Mouse (Mus musculus) midbrain, postnatal 0 days (tissue): ENCODE measurements at regions not wholly inside any gene's neighbourhood (a gene's known extent, or its start where the extent isn't known, plus 50 kb on each side); places are given as distances from the start of the nearest gene placed in this dataset.

Experiments used
- ATAC-seq: fragments of 200-750 bp; cut with Nextera tagmentation; 2 replicates; pipeline ENCODE4 v1.8.0; 2017; ENCODE audit warnings: moderate number of reproducible peaks, mild to moderate bottlenecking, moderate TSS enrichment, moderate library complexity; ENCODE audit not compliant: low FRiP score
- DNase-seq: peaks from one replicate; pipeline ENCODE4 v3.0.0-alpha.2; 2015; ENCODE audit warnings: low spot score
- H3K27ac ChIP-seq: fragments of 300-500 bp; sonication (generic); 2 replicates; pipeline ENCODE4 v1.5.1; 2014; ENCODE audit warnings: low read depth, mild to moderate bottlenecking, low read length, mixed read lengths
- H3K27me3 ChIP-seq: fragments of 300-500 bp; sonication (generic); 2 replicates; pipeline ENCODE4 v1.6.1; 2014; ENCODE audit warnings: low read length, control low read depth, mixed read lengths; ENCODE audit not compliant: insufficient read depth
- H3K36me3 ChIP-seq: fragments of 300-500 bp; sonication (generic); 2 replicates; pipeline ENCODE4 v1.6.1; 2014; ENCODE audit warnings: low read length, control low read depth, mixed read lengths; ENCODE audit not compliant: insufficient read depth
- H3K4me1 ChIP-seq: fragments of 300-500 bp; sonication (generic); 2 replicates; pipeline ENCODE4 v1.6.1; 2014; ENCODE audit warnings: mild to moderate bottlenecking, control low read depth, antibody characterized with exemption, low read length, mixed read lengths; ENCODE audit not compliant: insufficient read depth
- H3K4me2 ChIP-seq: fragments of 300-500 bp; sonication (generic); 2 replicates; pipeline ENCODE4 v1.6.1; 2014; ENCODE audit warnings: low read depth, mild to moderate bottlenecking, low read length, mixed read lengths; ENCODE audit not compliant: poor library complexity, severe bottlenecking
- H3K4me3 ChIP-seq: fragments of 300-500 bp; sonication (generic); 2 replicates; pipeline ENCODE4 v1.5.1; 2014; ENCODE audit warnings: low read depth, mild to moderate bottlenecking, low read length, moderate library complexity
- H3K9ac ChIP-seq: fragments of 300-500 bp; sonication (generic); replicated peaks from 2 replicates; pipeline ENCODE4 v1.6.1; 2014; ENCODE audit warnings: mild to moderate bottlenecking, low read length, moderate library complexity, mixed read lengths; ENCODE audit not compliant: poor library complexity, severe bottlenecking
- H3K9me3 ChIP-seq: fragments of 300-500 bp; sonication (generic); 2 replicates; pipeline ENCODE4 v1.6.1; 2016; ENCODE audit warnings: low read length, control low read depth
- CTCF ChIP-seq: IDR thresholded peaks from 2 replicates; pipeline ENCODE4 v1.5.1; 2016; ENCODE audit warnings: antibody characterized with exemption, mild to moderate bottlenecking
- WGBS: fragments of 180-500 bp; shearing (Covaris S2); extraction: QIAGEN DNeasy Blood & Tissue Kit; methylation state at CpG from one replicate; pipeline ENCODE4 v1.1.7; 2014; 5-methylcytosine and 5-hydroxymethylcytosine counted together

- H3K27ac ChIP-seq = no peak overlapping the region
- no peak overlapping the region for H3K4me3 ChIP-seq
- H3K9ac ChIP-seq = no peak overlapping the region
- TF ChIP-seq CTCF = no peak
- no peaks in the 10 kb centered on the region for H3K36me3 ChIP-seq
- no peak for ATAC-seq
- 90% methylated on average over 3 of the region's 3 CpGs for WGBS
- H3K4me1 ChIP-seq = no peaks in the 10 kb centered on the region
- no peaks in the 10 kb centered on the region for H3K9me3 ChIP-seq
- no peaks in the 10 kb centered on the region for H3K27me3 ChIP-seq
- no peak overlapping the region for H3K4me2 ChIP-seq
- DNase-seq = no peak
These were observed 59.9 kb upstream of the Gas1 start for GRCm38 (mm10) chr13:60237091-60237490.

GRCm38 (mm10) chr13:60242447-60243109, 65.4 kb upstream of the Gas1 start:
- ATAC-seq (no peak), DNase-seq (peak; percentile 15)
- Histone ChIP-seq H3K27ac (no peak overlapping the region), H3K9me3 (no peaks in the 10 kb centered on the region), H3K4me2 (no peak overlapping the region), H3K9ac (no peak overlapping the region), H3K27me3 (no peaks in the 10 kb centered on the region), H3K36me3 (no peaks in the 10 kb centered on the region), H3K4me3 (no peak overlapping the region), H3K4me1 (no peaks in the 10 kb centered on the region)
- 54% methylated on average over 8 of the region's 8 CpGs for WGBS
- no peak for TF ChIP-seq CTCF

- Histone ChIP-seq H3K4me1 (no peaks in the 10 kb centered on the region), H3K9ac (no peak overlapping the region), H3K4me2 (no peak overlapping the region), H3K4me3 (no peak overlapping the region), H3K27me3 (no peaks in the 10 kb centered on the region), H3K9me3 (no peaks in the 10 kb centered on the region), H3K27ac (no peak overlapping the region), H3K36me3 (no peaks in the 10 kb centered on the region)
- no peak for TF ChIP-seq CTCF
- 51% methylated on average over 4 of the region's 4 CpGs for WGBS
- DNase-seq (no peak), ATAC-seq (no peak)
These were observed 65.9 kb upstream of the Gas1 start for GRCm38 (mm10) chr13:60243110-60243481.

GRCm38 (mm10) chr13:60255162-60255561, 78.0 kb upstream of the Gas1 start:
- Histone ChIP-seq H3K4me3 (no peak overlapping the region), H3K27me3 (no peaks in the 10 kb centered on the region), H3K27ac (no peak overlapping the region), H3K36me3 (no peaks in the 10 kb centered on the region), H3K9ac (no peak overlapping the region), H3K4me2 (no peak overlapping the region), H3K9me3 (no peaks in the 10 kb centered on the region), H3K4me1 (no peaks in the 10 kb centered on the region)
- WGBS = 73% methylated on average over 7 of the region's 7 CpGs
- no peak for TF ChIP-seq CTCF
- DNase-seq = no peak
- no peak for ATAC-seq

- Histone ChIP-seq H3K9me3 (no peaks in the 10 kb centered on the region), H3K4me3 (no peak overlapping the region), H3K27me3 (no peaks in the 10 kb centered on the region), H3K9ac (no peak overlapping the region), H3K4me2 (no peak overlapping the region), H3K36me3 (no peaks in the 10 kb centered on the region), H3K4me1 (no peaks in the 10 kb centered on the region), H3K27ac (no peak overlapping the region)
- DNase-seq (peak; percentile 3), ATAC-seq (no peak)
- TF ChIP-seq CTCF = peak; percentile 6; the same call in 1 of the 2 replicates
- 50% methylated on average over 7 of the region's 7 CpGs for WGBS
These were observed 78.5 kb upstream of the Gas1 start for GRCm38 (mm10) chr13:60255715-60256114.

- no peak for TF ChIP-seq CTCF
- Histone ChIP-seq H3K4me1 (no peaks in the 10 kb centered on the region), H3K9ac (no peak overlapping the region), H3K9me3 (no peaks in the 10 kb centered on the region), H3K4me2 (no peak overlapping the region), H3K36me3 (no peaks in the 10 kb centered on the region), H3K27me3 (no peaks in the 10 kb centered on the region), H3K4me3 (no peak overlapping the region), H3K27ac (no peak overlapping the region)
- WGBS = 73% methylated on average over 8 of the region's 8 CpGs
- ATAC-seq = no peak
- no peak for DNase-seq
These were observed 79.8 kb upstream of the Gas1 start for GRCm38 (mm10) chr13:60256997-60257396.
